Mouse (Mus musculus): Measurements from ENCODE around the gene Zfp995. TPM values are rescaled to one million over a fixed set of nuclear protein-coding genes. Genes with fewer than 3 reads are reported as not detected.
"Not testable (repeated sequence)": the region's sequence is repeated elsewhere in the genome, so short reads cannot be mapped to it uniquely, and the experiment has no call there.

Gene Zfp995
- polyA plus RNA-seq (2016; fragmentation: Nextera tagmentation; extraction: Ambion mirVana): 9.5 and 9.6 TPM in 2 replicates

DNA sequence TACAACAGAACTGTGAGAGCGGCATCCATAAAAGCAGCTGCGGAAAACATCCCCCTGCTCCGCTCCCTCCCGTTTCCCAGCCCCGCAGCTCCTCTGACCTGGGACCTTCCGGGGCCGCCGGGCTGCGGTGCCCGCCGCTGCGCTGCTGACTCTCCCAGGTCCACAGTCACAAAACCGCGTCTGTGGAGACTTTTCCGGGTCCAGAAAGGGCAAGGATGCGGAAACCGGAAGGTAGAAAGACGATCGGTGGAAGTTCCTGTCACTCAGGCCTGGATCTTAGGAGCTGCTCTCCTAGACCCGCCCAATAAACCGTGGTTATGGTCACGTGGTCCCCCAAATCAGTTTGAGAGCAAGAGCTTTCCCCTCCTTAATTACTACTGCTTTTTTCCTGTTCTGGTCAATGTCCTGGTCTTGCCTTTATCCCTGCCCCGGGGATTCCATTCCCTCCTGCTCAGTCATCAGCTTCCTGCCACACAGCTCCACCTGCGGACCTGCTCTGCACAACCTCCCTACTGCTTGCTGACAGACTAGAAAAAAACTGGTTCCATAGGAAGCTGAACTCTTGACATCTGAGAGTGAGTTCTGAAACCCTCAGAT lies at the start of gene Zfp995:
Zfp995 (minus strand) TSS at position 471 of the 597 bp plus-strand sequence.
- not testable (repeated sequence) for H3K27ac ChIP-seq

DNA sequence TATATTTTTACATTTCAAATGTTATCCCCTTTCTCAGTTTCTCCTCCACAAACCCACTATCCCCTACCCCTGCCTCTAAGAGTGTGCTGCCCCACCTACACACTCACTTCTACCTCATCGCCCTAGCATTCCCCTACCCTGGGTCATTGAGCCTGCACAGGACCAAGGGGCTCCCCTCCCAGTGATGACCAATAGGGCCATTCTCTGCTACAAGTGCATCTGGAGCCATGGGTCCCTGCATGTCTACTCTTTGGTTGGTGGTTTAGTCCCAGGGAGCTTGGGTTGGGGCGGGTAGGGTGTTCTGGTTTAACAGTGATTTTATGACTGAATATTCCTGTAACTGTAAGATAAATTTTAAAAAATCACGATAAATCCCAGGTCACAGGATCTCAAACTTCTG lies 687 bp downstream of the Zfp995 start:
- WGBS: 3% methylated on average over 3 of the region's 3 CpGs
- Histone ChIP-seq H3K27ac (no peak overlapping the region), H3K27me3 (no peaks in the 10 kb centered on the region), H3K4me2 (peak overlapping the region; percentile 77), H3K9ac (peak overlapping the region; percentile 76), H3K36me3 (replicated peaks) (peaks cover 2% of the 10 kb centered on the region; the same call in 1 of the 2 replicates), H3K9me3 (no peaks in the 10 kb centered on the region), H3K4me3 (replicated peaks) (peak overlapping the region; percentile 71), H3K4me1 (no peaks in the 10 kb centered on the region)
- ATAC-seq (ENCODE audit: low FRiP score): peak; percentile 77

More for the DNA sequence above, at the start of gene Zfp995:
- H3K27me3 ChIP-seq; H3K4me1 ChIP-seq; H3K36me3 ChIP-seq (replicated peaks); H3K9me3 ChIP-seq: not testable (repeated sequence)
- ATAC-seq (ENCODE audit: low FRiP score): peak; percentile 98
- Histone ChIP-seq H3K4me2 (peak within 1 kb of the TSS; percentile 77), H3K9ac (peak within 1 kb of the TSS; percentile 76), H3K4me3 (replicated peaks) (peak within 1 kb of the TSS; percentile 71)
- under 1% methylated on average over 24 of the region's 24 CpGs for WGBS

DNA sequence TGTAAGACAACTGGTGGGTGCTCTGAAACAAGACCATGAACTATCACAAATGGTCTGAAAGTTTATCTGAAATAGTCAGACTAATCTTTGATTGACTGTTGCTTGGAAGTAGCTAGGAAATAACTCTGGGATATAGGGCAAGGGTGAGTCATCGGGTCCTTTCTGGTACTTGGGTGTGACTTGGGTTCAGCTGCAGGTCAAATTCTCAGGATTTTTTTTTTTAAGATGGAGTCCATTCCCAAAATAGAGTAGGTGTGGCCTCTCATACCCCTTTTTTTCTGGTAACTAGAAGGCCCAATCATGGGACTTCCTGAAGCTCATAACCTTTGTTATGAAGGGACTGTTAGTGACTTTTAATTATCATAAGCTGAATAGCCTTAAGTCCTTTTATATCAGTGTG lies 38.5 kb downstream of the Zfp995 start:
- no peaks in the 10 kb centered on the region for H3K27me3 ChIP-seq
- WGBS: 91% methylated on average over 1 of the region's 1 CpGs
- no peak overlapping the region for H3K9ac ChIP-seq
- H3K4me1 ChIP-seq: no peaks in the 10 kb centered on the region
- 0 out of 2 replicates have a peak, but pooled peaks cover 1% of the 10 kb centered on the region for H3K9me3 ChIP-seq
- ATAC-seq (ENCODE audit: low FRiP score): no peak
- H3K4me3 ChIP-seq (replicated peaks): no peak overlapping the region
- H3K4me2 ChIP-seq: no peak overlapping the region
- H3K27ac ChIP-seq: no peak overlapping the region
- no peaks in the 10 kb centered on the region for H3K36me3 ChIP-seq (replicated peaks)

DNA sequence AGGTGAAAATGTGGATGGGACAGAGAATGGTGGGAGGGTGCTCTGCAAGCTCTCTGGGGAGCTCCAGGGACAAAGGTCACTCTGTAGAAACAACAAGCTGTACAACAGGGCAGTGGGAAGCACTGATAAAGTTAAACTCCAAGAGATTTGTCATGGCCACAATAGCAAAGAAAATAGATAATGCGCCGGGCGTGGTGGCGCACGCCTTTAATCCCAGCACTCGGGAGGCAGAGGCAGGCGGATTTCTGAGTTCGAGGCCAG lies 63.5 kb downstream of the Zfp995 start:
- 95% methylated on average over 8 of the region's 8 CpGs for WGBS
- H3K36me3 ChIP-seq (replicated peaks): not testable (repeated sequence)
- peak; percentile 17; the same call in 1 of the 2 replicates for ATAC-seq (ENCODE audit: low FRiP score)

DNA sequence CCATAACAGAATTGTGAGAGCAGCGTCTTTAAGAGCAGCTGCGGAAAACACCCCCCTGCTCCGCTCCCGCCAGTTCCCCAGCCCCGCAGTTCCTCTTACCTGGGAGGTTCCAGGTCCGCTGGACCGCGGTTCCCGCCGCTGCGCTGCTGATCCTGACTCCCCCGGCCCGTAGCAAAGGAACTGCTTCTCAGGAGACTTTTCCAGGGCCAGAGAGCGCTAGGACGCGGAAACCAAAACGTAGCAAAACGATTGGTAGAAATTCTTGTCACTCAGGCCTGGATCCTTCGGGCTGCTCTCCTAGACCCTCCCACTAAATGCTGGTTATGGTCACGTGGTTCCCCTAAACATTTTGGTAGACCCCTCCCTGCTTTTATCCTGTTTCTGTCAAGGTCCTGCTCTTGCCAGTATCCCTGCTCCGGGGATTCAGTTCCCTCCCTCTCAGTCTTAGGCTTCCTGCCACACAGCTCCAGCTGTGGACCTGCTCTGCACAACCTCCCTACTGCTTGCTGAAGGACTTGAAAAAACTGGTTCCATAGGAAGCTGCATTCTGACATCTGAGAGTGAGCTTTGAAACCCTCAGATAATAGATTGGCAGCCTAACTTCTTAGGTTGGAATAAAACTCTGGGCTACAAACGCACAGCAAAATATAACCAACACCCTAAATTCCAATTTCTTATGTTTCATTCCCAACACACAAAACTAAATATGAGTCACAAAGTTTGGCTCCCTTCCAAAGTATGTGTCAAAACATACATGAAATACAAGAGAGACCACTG lies 64.0 kb downstream of the Zfp995 start, which contains the start of gene Zfp820:
Zfp820 (minus strand) TSS at position 228 of the 777 bp plus-strand sequence.
- Histone ChIP-seq H3K4me2 (peak within 1 kb of the TSS; percentile 59), H3K27me3 (no peaks in the 10 kb centered on the region), H3K9ac (peak within 1 kb of the TSS; percentile 76), H3K36me3 (replicated peaks) (no peaks in the 10 kb centered on the region), H3K4me3 (replicated peaks) (peak within 1 kb of the TSS; percentile 67), H3K9me3 (no peaks in the 10 kb centered on the region), H3K4me1 (no peaks in the 10 kb centered on the region), H3K27ac (no peak within 1 kb of the TSS)
- peak; percentile 99 for ATAC-seq (ENCODE audit: low FRiP score)
- 4% methylated on average over 22 of the region's 22 CpGs for WGBS

More for the DNA sequence above, 63.5 kb downstream of the Zfp995 start:
- not testable (repeated sequence) for H3K4me1 ChIP-seq; H3K27ac ChIP-seq; H3K9me3 ChIP-seq; H3K27me3 ChIP-seq; H3K4me3 ChIP-seq (replicated peaks); H3K4me2 ChIP-seq; H3K9ac ChIP-seq

DNA sequence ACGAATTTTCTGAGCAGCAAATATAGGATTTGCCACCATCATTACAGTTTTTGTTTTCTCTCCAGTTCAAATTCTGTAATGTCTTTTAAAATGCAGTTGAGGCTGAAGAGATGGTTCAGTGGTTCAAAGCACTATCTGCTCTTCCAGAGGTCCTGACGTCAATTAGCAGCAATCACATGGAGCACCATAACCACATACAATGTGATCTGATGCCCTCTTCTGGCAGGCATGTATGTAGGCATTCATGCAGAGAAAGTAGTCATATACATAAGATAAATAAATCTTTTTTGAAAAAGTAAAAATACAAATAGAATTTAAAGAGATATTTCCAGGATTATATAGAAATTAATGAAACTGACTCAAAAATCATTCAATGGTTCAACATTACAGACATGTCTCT lies 71.2 kb downstream of the Zfp995 start:
- Histone ChIP-seq H3K27me3 (no peaks in the 10 kb centered on the region), H3K4me1 (no peaks in the 10 kb centered on the region), H3K27ac (no peak overlapping the region), H3K4me3 (replicated peaks) (no peak overlapping the region), H3K36me3 (replicated peaks) (no peaks in the 10 kb centered on the region), H3K9ac (no peak overlapping the region), H3K9me3 (no peaks in the 10 kb centered on the region), H3K4me2 (no peak overlapping the region)
- ATAC-seq (ENCODE audit: low FRiP score): no peak
- 62% methylated on average over 2 of the region's 2 CpGs for WGBS

Other genes with a start within 250 kb of the Zfp995 start
- 9.3 and 10.5 TPM in 2 replicates for gene Gm10226, start 218.1 kb downstream of the Zfp995 start, polyA plus RNA-seq (2016; fragmentation: Nextera tagmentation; extraction: Ambion mirVana)
- 25.1 and 25.9 TPM in 2 replicates for gene Zfp760, start 202.2 kb downstream of the Zfp995 start, polyA plus RNA-seq (2016; fragmentation: Nextera tagmentation; extraction: Ambion mirVana)
- gene Zfp229, start 179.1 kb downstream of the Zfp995 start, polyA plus RNA-seq (2016; fragmentation: Nextera tagmentation; extraction: Ambion mirVana): 10.5 and 10.8 TPM in 2 replicates
- 5.6 and 6.7 TPM in 2 replicates for gene Zfp820, start 64.2 kb downstream of the Zfp995 start, polyA plus RNA-seq (2016; fragmentation: Nextera tagmentation; extraction: Ambion mirVana)
- 25.3 and 26.2 TPM in 2 replicates for gene Zfp942, start 52.5 kb upstream of the Zfp995 start, polyA plus RNA-seq (2016; fragmentation: Nextera tagmentation; extraction: Ambion mirVana)
- 19.4 and 21.4 TPM in 2 replicates for gene Zfp943, start 52.6 kb upstream of the Zfp995 start, polyA plus RNA-seq (2016; fragmentation: Nextera tagmentation; extraction: Ambion mirVana)

Data from forebrain, embryonic 12.5 days (tissue).